Mouse (Mus musculus) layer of hippocampus, adult 2 months (tissue): ENCODE data around the gene Entpd7. TPM values are rescaled to one million over a fixed set of nuclear protein-coding genes. Genes with fewer than 3 reads are reported as not detected.
A peak's percentile ranks its signal among the peaks of the same experiment; 100 is the strongest.

Source experiments
- DNase-seq, 2 experiments: peaks; one replicate each; pipeline ENCODE4 v3.0.0; 2022; ENCODE audit warnings: low spot score in 2 of 2
- H3K27ac ChIP-seq: fragments of 200-600 bp; 2 replicates; pipeline ENCODE4 v1.8.1; 2022
- H3K4me3 ChIP-seq: fragments of 200-600 bp; 2 replicates; pipeline ENCODE4 v1.8.1; 2022; ENCODE audit warnings: mild to moderate bottlenecking
- CTCF ChIP-seq: fragments of 200-600 bp; conservative IDR thresholded peaks from 2 replicates; pipeline ENCODE4 v1.8.1; 2022; ENCODE audit warnings: antibody characterized with exemption, mild to moderate bottlenecking, moderate library complexity
- long read RNA-seq, 2 experiments: library from polyadenylated mRNA; stranded (forward); transcript quantifications; one replicate each; pipeline ENCODE4 v2.0.0; 2021; ENCODE audit warnings: borderline mapping rate in 2 of 2
- total RNA-seq, 2 experiments: library from RNA; stranded (reverse); gene quantifications; 2 replicates each; pipeline ENCODE4 v1.2.3; 2021

Entpd7 gene
- 10 to 100 TPM; 19.1 to 20.2 TPM for total RNA-seq
- long read RNA-seq, experiment 1: 0 reads
- long read RNA-seq, experiment 2, partial matches to known transcripts: 0 of 5 reads
- long read RNA-seq, experiment 2, other reads (novel, unspliced or antisense): 3 of 5 reads

- peak within 1 kb of the TSS; percentile 88 for H3K27ac ChIP-seq
- peak; percentile 86 for TF ChIP-seq CTCF
- H3K4me3 ChIP-seq: peak within 1 kb of the TSS; percentile 94
- DNase-seq: peak; percentile 98
Observed at GRCm38 (mm10) chr19:43689419-43690246, at the start of gene Entpd7. Gene Entpd7 (plus strand): TSS chr19:43689672.

GRCm38 (mm10) chr19:43641833-43642232 is 47.6 kb upstream of the Entpd7 start:
- no peak overlapping the region for H3K27ac ChIP-seq
- H3K4me3 ChIP-seq: no peak overlapping the region
- no peak for DNase-seq
- TF ChIP-seq CTCF: no peak

- no peak for DNase-seq
- no peak overlapping the region for H3K27ac ChIP-seq
- TF ChIP-seq CTCF: no peak
- H3K4me3 ChIP-seq: no peak overlapping the region
Observed at GRCm38 (mm10) chr19:43642843-43643242, 46.6 kb upstream of the Entpd7 start.

GRCm38 (mm10) chr19:43645508-43645907 is 44.0 kb upstream of the Entpd7 start:
- TF ChIP-seq CTCF: no peak
- DNase-seq: no peak
- Histone ChIP-seq H3K4me3 (no peak overlapping the region), H3K27ac (no peak overlapping the region)

DNA sequence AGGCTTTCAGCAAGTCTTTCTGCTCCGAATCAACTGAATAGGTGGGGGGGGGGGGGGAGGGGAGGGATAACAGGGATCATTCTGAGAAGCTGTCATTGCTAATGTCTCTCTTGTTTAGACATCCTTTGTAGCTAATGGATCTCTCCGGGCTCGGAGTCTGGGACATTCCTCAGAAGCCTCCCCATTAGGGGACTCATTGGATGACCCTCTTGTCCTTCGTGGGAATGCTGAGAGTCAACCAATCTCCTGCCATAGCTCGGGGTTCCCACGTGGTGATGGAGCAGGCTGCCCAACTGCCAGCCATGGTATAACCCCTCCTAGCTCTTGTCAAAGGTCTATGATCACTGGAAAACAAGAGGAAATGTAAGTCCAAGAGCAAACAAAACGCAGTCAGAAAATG is 42.6 kb upstream of the Entpd7 start:
- Histone ChIP-seq H3K4me3 (no peak overlapping the region), H3K27ac (no peak overlapping the region)
- no peak for TF ChIP-seq CTCF
- DNase-seq: no peak

DNA sequence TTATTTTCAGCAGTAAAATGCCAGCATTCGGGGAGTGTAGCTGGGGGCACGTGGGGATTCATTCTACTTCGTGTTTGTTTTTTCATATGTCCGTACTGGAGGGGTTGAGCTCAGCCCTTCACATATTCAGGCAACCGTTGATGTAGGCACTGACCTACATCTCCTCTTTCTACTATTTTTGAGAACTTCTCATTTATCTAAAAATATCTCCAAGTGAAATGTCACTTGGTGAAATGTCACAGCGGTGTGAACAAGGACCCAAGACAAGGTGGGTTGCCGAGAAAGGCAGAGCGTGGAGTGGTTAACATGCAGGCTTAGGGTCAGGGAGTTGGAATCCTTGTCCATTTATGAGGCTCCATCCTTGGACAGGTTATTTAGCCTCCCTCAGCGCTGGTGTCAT is 42.2 kb upstream of the Entpd7 start:
- no peak for DNase-seq
- no peak overlapping the region for H3K4me3 ChIP-seq
- no peak overlapping the region for H3K27ac ChIP-seq
- no peak for TF ChIP-seq CTCF

GRCm38 (mm10) chr19:43648343-43648742 is 41.1 kb upstream of the Entpd7 start:
- no peak for DNase-seq

DNA sequence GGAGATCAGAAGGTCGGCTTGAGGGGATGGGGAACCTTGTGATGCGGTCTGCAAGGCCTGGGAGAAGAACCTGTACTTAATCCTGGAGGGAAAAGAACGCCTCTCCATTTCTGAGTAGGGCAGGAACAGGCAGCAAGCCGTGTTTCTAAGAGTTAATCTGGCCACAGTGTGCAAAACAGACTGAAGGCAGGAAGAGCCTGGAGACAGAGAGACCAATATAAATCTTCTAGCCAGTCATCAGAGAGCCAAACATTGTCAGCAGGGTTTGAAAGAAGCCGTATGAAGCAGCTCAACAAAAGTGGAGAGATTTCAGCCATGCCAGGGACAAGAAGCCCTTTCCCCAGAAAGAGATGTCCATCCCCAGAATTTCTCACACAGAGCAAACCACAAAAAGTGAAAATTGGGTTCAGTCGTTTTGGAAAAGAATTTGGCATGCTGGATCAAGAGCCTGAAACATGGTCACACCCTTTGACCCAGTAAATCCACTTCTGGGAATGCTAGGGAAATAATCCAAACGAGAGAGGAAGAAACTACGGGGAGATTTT is 38.2 kb upstream of the Entpd7 start:
- no peak for TF ChIP-seq CTCF
- Histone ChIP-seq H3K4me3 (no peak overlapping the region), H3K27ac (no peak overlapping the region)
- no peak for DNase-seq

More at GRCm38 (mm10) chr19:43648343-43648742, 41.1 kb upstream of the Entpd7 start:
- no peak for TF ChIP-seq CTCF
- Histone ChIP-seq H3K4me3 (no peak overlapping the region), H3K27ac (no peak overlapping the region)

DNA sequence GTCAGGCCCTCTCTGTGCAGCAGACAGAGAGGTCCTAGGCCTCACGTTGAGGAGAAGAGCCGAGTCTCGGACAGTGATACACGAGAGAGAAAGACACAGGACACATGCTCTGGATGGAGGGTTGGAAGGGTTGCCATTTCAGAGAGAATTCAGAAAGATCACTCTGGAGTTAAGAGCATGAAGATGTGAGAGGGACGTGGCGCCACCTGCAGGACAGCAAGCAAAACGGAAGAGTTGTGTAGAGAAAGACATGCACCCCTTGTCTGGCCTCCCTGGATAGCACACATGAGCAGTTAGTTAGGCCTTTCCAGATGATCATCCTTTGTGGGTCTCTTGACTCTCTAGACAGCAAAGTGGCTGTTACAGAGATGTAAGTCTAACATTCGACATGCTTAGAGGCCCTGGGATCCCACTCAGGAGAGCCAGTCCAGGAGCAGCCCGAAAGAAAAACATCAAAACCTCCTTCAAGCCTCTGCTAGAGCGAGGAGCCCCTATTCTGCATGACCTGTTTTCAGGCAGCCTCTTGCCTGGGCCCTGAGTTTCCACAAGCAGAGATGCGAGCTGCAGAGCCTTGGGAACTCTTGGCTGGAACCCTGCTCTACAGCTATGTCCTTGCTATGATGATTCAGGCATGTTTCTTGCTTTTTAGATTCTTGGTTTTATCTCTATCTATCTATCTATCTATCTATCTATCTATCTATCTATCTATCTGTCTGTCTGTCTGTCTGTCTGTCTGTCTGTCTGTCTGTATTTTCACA is 33.6 kb upstream of the Entpd7 start:
- DNase-seq: peak; percentile 56 to 68

GRCm38 (mm10) chr19:43659632-43660031 is 29.8 kb upstream of the Entpd7 start:
- no peak overlapping the region for H3K27ac ChIP-seq
- H3K4me3 ChIP-seq: no peak overlapping the region
- no peak for TF ChIP-seq CTCF
- no peak for DNase-seq

More for the DNA sequence above, 33.6 kb upstream of the Entpd7 start:
- Histone ChIP-seq H3K27ac (no peak overlapping the region), H3K4me3 (no peak overlapping the region)
- TF ChIP-seq CTCF: peak; percentile 87

DNA sequence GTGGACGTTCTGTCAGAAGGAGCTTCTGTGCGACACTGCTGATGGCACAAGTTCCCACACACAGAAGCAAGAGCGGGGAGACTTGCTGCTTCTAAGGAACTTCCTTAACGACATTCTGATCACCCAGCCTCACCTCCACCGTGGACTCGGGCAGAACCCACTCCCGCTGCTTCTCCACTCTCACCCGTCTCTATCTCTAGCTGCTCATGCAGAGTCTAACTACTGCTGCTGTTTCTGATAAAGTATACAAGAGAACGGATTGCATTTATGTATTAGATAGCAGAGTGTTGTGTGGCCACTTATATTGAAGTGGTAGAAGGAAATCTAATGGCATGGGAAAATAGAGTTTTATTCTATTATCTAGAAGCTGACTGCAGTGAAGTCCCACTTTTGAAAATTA is 28.7 kb upstream of the Entpd7 start:
- Histone ChIP-seq H3K27ac (no peak overlapping the region), H3K4me3 (no peak overlapping the region)
- no peak for TF ChIP-seq CTCF
- DNase-seq: no peak

DNA sequence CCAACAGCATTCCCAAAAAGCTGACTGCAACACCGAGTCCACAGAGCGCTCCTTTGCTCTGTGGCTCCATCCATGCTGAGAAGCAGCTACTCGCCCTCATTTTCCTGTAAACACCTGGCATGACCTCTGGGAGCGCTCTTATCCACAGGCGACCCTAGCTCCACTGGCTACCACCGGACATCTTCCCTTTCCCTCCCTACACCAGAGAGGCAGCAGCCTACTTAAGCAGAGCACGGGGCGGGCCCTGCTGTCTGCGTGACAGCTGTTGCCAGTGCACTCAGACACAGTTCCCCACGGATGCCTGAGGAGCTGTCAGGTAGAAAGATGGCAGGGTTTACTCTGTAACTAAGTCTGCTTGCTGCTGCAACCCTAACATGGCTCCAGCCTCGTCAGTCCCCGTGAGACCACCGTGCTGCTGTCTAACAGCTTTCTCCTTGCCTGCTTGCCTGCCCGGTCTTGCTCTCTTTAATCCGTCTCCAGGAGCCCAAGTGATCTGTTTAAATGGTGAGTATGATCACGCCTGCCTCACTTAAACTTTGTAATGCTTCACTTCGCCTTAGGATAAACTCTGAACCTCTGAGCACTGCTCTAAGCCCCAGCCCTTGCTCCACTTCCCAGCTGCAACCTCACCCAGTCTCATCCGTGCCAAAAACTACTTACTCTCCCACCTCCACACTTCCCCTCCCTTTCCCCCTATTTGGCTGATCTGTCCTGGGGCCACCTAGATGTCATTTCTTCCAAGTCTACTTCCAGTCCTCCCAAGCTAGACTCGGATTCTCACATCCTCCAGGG is 27.1 kb upstream of the Entpd7 start:
- no peak for DNase-seq
- TF ChIP-seq CTCF: peak; percentile 47
- H3K27ac ChIP-seq: no peak overlapping the region
- no peak overlapping the region for H3K4me3 ChIP-seq
